Mouse (Mus musculus): ENCODE results near the gene Spef2. TPM values are rescaled to one million over a fixed set of nuclear protein-coding genes. Genes with fewer than 3 reads are reported as not detected.
"Not testable (repeated sequence)": the region's sequence is repeated elsewhere in the genome, so short reads cannot be mapped to it uniquely, and the experiment has no call there.

Gene Spef2
- total RNA-seq, 2 experiments from 2014 or later = 0.07 TPM; not detected in 1

DNA sequence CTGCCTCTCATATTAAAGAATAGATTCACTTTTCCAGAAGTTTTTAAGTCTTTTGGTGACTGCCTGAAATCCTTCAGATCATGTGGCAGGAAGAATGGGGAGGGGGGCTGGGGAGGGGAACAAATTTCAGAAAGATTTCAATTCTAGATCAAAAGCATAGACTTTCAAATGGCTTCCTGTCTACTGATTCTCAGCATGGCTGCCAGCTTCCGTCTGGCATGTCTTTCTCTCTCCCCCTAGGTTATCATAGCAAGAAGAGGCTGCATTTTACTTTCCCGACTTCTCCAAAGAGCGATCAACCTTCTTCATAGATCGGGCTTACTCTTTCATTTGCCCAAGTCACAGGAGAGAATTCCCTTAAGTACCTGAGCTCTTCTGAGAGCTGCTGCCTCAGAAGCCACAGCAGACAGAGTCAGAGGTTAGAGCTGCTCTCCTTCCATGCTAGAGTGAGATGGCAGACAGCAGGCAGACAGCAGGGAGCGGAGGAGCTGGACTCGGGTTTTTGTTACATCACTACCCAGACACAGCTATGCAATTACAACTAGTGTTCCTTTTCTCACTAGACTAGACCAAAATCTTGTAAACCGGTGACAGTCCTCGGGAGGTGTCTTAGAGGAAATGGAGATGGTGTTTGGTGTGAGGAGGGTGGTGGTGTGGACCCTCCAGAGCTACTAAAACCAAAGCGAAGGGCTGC is 71.2 kb downstream of the Spef2 start:
- no peak for DNase-seq (ENCODE audit: low spot score)

DNA sequence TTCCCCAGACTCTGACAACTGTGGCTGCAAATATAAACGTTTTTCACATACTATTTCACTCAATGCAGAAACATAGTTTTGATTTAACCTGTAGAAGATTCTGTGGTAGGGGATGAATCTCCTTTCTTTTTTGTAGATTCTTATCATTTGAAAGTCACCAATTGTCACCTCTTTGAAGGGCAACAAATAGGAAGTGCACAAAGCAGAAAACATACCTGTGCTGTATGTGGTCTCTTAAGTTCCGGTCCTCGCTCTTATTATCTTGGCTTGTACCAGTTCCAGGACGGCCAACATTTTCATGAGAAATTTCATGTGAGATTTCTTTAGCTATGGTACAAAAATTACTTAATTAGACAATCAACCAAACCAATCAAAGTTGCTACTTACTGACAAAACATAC is 80.1 kb downstream of the Spef2 start:
- no peak for DNase-seq (ENCODE audit: low spot score)

DNA sequence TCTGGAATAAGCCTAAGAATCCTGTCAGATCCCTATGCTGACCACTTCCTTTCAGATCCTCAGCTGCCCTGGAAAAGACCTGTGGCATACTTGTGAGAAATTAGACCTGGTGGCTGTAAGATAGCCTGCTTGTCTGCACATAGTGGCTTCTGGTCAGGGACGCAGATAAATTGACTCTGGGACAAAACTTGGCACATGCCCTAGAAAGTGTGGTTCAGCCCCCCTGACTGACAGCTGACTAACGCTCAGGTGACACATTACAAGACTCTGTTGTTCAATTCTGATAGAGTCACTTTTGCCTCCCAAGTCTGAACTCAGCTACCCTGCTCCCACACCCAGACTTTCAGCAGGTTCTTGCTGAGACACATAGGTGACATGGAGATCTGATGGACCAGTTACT is 83.7 kb downstream of the Spef2 start:
- not testable (repeated sequence) for DNase-seq (ENCODE audit: low spot score)

DNA sequence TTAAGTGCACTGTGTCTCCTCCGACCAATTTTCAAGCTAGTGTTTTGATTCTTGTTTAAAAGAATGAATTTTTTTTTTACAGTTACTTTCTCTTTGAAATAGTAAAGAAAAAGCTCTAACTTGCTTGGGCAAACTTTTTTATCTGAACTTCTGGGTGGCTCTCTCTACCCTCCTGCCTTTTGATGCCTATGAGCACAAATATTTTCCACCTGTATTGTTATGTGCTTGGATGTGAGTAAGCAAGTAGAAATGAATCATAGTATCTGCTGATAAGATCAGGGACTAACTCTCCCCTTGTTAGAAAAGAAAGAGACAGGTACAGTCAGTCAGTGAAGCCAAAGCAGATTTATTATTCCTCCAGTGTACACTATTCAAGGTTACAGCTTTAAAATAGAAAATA is 87.5 kb downstream of the Spef2 start:
- no peak for DNase-seq (ENCODE audit: low spot score)

DNA sequence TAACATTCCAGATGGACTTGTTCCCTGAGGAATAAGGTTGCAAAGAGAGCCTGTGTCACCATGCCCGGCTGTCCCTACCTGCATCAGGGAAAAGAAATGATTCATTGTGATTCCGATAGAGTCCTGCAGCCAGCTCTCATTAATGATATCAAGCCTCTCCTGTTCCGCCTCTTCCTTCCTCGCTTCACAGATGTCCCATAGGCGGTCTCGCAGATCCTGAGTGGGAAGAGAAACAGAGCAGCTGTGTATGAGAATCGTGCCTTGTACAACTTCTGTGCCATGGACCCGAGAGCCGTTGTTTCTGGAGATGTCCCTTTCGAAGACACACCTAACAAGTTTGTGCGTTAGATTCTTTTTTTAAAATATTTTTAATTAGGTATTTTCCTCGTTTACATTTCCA is 114.2 kb downstream of the Spef2 start:
- DNase-seq (ENCODE audit: low spot score) = no peak

DNA sequence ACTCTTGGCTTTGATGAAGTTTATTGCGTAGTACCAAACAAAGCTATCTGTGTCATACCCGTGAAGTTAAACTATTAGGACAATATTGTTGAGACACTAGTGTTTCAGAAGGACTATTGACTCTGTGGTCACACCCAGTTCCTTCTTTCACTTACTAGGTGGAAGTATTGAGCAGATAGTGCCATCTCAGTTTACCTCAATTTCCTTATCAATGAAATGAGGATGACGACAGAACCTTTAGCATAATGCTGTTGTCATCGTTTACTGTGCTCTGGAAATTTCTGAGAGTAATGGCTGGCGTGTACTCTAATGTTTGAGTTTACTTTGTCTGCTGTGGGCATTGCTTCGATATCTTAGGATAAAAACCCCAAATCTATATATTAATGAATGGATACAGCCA is 117.0 kb downstream of the Spef2 start:
- DNase-seq (ENCODE audit: low spot score) = no peak

DNA sequence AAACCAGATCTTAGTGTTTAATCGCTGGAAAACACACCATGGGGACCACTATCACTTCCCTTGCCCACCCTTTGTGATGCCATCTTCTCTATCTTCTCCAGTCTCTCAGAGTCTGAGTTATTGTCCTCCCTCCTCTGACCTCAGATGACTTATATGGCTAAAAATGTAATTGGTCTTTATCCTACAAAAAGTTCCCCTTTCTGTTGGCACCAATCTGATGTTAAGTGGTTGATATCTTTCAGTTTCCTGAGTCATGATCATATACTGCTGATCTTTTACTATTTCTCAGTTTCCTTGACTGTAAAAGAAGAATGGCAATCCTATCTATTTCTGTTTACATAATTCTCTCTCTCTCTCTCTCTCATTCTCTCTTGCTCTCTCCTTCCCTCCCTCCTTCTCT is 119.0 kb downstream of the Spef2 start:
- DNase-seq (ENCODE audit: low spot score) = no peak

DNA sequence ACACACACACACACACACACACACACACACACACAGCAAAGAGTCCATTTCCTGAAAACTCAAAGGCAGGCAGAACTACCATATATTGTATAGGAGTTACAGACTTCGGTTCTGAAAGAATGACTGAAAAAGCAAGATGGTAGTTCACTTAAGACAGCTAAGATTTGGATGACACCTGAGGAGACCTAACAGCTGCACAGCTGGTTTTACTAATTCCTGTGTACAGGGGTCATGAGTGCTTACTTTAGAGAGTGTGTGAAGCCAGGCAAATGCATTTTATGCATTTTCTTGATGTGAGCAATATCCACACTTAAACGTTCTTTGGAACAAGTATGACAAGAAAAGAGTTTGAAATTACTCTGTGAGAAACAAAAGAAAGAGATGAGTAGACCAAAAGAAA is 124.0 kb downstream of the Spef2 start:
- DNase-seq (ENCODE audit: low spot score) = no peak

DNA sequence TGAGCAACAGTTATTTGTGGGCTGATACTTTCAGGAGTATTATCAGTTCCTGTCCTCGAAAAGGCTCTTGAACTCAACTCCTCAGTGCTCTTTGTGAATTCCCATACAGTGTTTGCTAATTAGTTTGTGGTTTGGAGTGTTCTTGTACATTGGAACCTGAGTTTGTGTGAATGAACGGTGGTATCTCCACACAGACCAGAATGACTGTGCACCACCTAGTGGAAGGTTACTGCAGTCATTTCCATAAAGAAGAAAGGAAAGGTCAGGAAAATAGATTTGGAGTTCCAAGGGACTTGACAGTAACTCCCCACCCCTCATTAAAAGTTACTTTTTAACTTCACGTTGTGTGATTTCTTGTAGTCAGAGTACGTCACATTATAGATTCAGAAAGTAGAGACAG is 140.5 kb downstream of the Spef2 start:
- no peak for DNase-seq (ENCODE audit: low spot score)

DNA sequence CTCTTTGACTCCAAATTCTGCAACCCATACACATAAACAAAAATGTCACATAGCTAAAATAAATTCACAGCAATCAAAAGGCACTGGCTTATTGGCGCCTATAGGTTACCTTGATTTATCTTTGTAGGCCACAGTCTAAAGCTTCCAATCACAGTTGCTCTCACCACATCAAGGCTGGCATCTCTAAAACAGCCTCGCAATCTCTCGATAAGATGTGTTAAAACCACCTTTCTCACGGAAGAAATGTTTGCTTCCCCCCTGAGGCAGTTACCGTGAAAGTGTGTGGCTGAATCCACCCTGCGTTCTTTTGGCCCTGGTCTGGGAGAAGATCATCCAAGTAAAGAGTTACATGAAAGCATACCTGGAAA is 148.6 kb downstream of the Spef2 start:
- DNase-seq (ENCODE audit: low spot score) = no peak

DNA sequence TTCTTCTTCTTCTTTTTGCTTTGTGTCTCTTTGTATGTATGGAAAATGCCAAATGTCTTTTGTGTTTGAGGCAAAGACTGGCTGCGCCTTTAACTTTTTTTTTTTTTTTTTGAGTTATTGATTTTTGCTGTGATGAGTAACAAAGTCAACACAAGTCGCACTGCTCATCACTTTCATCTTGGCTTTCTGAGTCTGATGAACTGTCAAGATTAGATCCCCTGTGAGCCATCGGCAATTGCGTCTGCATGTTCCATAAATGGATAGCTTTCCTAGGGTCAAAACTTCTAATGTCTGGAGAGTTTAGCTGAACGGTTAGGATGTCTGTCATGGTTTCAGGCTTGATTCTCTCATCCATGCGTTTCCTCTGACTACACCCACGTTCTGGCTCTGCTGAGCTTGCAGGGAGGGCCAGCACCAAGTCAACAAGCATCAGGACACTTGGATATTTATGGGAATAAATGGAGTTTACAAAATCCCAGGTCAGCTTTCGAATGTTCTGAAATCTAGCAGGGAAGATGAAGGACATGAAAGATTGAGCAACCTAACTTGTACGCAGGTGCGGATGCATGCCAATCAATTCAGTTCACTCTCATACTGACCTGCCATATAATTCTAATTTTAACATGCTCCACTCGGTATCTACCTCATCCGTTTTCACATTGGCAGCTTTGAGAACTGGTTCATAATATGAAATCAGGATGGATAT is 149.1 kb downstream of the Spef2 start:
- no peak for DNase-seq (ENCODE audit: low spot score)

DNA sequence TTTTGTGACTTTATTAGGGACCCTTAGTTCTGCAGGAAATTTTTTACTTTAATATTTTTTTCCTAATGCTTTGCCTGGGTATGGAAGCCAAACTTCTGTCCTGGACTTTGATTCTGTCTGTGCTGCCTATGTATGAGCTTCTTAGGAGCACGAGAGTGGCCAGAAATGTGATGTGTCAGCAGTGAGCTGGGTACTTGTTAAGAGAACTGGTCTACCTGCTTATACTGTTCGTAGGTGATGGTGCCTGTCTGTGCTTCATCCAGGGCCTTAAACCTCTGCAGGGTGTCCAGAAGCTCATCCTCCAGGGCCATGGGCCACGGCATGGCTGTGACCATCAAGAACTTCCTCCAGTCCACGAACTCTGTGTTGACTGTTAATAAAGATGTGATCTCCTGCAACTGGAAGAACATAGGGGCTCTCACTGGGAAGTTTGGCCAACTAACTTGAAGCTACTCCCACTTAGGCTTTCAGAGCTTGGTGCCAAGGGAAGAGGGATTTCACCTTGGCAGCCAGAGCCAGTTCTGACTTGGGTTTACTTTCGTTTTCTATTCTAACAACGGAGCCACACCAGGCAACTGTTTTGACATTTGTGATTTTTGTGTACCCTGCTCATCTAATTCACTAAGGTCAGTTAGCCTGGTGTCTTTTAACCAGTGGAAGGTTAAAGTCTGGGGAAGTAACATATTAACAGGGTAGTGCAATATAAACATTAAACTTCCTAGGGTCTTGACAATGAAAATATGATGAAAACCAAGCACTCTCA is 152.2 kb downstream of the Spef2 start:
- no peak for DNase-seq (ENCODE audit: low spot score)

DNA sequence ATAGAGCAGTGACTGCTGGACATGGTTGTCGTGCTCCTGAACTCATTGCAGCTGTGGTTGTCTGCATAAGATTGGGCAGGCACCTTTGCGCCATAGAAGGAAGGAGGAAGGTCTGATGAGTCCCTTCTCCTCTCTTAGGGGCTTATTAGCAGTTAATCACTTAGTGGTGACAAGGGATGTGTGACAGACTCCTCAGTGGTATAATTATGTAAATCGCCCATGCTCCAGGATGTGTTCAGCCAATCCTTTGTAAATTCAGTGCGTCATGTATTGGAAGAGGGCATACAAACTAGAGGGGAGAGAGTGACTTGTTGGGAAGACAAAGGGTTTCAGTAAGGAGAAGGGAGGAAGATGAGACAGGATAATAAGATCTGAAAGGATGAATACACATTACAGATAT is 158.7 kb downstream of the Spef2 start:
- no peak for DNase-seq (ENCODE audit: low spot score)

DNA sequence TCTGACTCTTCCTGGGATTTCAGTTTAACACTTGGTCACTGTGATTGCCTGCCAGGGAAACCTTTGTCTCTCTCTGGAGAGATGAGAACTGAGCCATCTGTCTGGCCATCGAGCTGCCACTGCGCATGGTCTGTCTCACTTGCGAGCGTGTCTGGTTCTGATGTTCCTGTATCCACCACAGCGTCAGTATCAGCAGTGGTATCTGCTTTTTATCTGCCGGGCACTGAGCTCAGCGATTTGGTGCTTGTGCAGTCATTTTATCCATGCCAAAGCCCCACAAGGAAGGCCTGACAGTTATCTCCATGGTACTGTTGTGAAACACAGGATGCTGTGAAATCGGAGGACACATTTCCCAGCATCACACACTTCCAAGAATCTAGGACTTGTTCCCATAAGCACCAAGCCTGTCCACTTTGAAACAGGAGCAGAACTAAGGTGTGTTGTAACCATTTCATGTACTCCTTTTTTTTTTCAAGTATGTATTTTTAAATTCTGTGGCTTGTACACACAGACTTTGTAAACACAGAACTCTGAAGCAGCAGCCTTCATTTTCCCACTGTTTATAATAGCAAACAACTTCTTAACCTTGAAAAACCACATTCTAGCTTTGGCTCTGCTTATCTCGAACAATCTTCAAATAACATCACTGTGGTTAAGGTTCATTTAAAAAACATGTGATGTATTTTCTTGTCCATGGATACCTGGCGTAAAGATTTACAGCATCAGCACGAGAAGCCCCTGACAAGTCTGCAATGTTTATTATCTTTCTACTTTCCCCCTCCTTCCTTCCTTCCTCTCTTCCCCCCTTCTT is 168.0 kb downstream of the Spef2 start:
- DNase-seq (ENCODE audit: low spot score) = no peak

DNA sequence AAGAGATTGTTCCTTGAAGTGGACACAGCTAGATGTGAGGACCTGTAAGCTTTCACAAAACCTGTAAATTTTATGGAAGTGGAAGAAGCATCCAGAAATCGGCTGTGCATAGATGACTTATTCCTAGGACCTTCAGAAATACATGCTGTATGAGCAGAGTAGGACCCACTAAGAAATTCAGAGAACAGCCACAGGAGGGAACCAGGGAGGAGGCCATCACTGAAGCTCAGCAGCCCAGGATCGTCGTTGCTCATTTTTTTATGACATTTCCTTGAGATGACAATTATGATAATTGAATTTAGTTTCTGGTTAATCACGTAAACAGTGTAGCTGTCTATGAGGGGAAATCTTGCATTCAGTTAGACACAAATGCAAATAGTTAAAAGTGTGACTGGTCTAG is 171.4 kb downstream of the Spef2 start:
- no peak for DNase-seq (ENCODE audit: low spot score)

DNA sequence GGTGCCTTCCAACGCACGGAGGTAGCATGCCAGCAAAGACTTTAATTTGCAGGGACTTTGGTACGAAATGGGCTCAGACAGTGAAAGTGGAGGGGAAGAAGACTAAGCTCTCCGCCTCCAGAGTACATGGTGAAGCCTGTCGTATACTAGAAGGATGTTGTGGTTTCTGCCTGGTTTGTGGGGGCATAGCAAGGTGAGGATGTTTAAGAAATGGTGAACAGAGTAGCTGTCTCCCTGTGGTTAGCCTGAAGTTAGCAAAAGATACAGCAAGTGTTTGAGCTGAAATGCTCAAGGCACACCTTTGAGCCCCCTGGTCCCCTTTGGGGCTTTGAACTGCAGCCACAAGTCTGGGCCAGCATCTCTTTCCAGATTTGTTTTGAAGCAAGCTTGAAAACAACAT is 173.9 kb downstream of the Spef2 start:
- DNase-seq (ENCODE audit: low spot score) = no peak

DNA sequence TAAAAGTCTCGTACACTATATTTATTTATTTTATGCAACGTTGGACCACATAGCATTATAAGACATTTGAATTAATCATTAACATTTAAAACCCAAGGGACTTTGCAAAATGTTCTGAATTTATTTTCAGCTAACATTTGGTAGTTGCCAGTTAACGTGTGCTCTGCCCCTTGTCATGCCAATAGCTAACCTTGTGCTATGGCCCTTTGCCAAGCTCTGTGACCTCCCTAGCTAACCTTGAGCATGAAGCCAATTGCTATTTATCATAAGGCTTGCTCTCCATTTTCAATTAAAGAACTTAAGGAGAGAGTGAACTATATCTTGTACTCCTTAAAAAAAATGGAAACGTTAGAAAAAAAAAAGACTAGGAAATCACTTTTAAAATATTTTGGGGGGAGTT is 175.3 kb downstream of the Spef2 start:
- DNase-seq (ENCODE audit: low spot score) = no peak

DNA sequence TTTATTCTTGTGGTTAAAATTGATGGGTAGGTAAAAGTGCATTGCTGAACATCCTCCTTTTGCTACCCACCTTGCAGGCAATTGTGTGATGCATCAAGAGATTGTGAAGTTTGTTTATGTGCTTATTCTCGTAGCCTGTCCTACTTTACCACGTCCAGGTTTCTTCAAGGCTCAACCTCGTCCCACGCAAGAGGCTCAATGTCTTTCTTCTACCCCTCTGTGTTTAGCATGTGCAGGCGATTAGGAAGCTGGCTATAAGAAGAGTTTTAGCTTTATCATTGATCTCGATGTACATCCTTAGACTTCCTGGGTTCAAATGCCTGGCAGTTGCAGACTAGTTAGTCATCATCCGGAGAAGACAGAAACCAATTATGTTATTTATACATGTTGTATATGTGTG is 176.0 kb downstream of the Spef2 start:
- DNase-seq (ENCODE audit: low spot score) = no peak

DNA sequence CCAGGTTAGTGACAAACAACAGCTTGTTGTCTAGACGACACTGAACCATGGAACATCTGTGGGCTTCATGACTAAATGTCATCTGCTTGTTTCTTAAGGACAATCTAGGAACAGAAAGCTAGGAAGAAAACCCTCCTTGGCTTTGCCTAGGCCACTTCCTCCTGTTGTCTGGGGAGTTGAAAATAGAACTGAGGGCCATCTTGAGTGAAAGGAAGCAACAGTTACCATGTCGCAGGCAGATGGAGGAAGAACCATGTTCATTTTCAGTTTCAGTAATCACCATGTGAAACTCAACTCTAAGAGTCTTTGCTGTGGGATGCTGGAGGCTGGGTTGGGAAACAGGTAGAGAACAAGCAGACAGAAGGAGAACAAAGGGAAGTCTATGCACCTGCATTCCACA is 176.8 kb downstream of the Spef2 start:
- no peak for DNase-seq (ENCODE audit: low spot score)

DNA sequence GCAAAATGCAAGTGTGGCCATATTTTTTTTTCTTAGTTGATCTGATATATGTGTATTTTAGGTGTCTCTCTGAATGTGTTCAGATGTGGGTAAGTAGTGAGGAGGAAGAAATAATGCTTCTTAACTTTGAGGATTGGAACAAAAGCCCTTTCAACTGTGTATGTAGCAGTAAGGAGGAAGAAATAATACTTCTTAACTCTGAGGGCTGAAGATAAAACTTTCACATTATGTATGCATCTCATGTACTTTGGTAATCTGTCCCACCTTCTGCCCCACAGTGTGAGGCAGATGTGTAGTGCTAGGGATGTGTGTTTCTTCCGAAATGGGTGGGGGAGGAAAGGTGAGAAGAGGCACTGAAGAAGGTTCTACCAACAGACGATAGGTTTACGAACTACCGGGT is 181.4 kb downstream of the Spef2 start:
- DNase-seq (ENCODE audit: low spot score) = no peak

DNA sequence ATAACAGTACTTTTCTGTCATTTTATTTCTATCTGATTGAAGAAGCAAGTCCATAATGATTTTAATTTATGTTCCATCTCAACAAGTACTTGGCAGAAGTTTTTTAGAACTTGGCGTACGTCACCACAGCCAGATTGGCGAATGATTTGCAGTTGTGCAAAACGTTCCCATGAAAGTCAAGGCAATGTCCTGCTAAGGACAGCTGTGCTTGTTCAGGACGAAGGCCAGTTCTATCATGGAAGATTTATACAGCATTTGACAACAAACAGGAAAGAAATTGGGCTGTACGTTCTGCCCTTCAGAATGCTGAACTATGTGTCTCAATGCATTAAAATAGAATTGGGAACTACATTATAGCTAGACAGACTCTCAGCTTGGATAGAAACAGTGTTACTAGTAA is 183.3 kb downstream of the Spef2 start:
- no peak for DNase-seq (ENCODE audit: low spot score)

DNA sequence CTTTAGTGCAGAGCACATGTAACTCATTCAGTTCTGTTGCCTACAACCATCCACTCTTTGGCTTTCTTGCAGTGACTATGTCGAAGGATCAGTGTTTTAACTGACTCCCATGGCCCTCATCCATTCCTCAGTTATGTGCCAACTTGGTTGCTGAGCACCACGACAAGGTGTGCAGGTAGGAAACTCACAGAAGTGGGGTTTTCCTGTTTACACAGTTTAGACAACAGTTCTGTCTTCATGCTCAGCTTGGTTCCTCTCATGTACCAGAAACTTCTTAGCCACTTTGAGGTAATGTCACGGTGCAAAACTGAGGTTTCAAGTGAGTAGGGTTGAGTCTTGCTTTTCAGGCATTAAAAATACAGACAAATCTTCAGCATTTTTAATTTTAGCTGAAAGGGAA is 184.5 kb downstream of the Spef2 start:
- DNase-seq (ENCODE audit: low spot score) = no peak

Data from gastrocnemius, adult 18-20 months (tissue).